Mouse (Mus musculus) heart, embryonic 16.5 days (tissue): ENCODE data around the gene Adarb2. TPM values are rescaled to one million over a fixed set of nuclear protein-coding genes. Genes with fewer than 3 reads are reported as not detected.

Source experiments
- ATAC-seq: fragments of 200-750 bp; cut with Nextera tagmentation; replicated peaks from 2 replicates; pipeline ENCODE4 v1.8.0; 2017; ENCODE audit warnings: moderate number of reproducible peaks; ENCODE audit not compliant: insufficient read depth, low FRiP score; ENCODE audit errors: extremely low read depth
- H3K27ac ChIP-seq: fragments of 300-500 bp; sonication (generic); 2 replicates; pipeline ENCODE4 v1.5.1; 2014; ENCODE audit warnings: mild to moderate bottlenecking, low read length, control low read depth, moderate library complexity
- H3K27me3 ChIP-seq: fragments of 300-500 bp; sonication (generic); 2 replicates; pipeline ENCODE4 v1.6.1; 2014; ENCODE audit warnings: low read length, mixed read lengths; ENCODE audit not compliant: control insufficient read depth, insufficient read depth
- H3K36me3 ChIP-seq: fragments of 300-500 bp; sonication (generic); 2 replicates; pipeline ENCODE4 v1.6.1; 2014; ENCODE audit not compliant: control insufficient read depth, insufficient read depth
- H3K4me1 ChIP-seq: fragments of 300-500 bp; sonication (generic); 2 replicates; pipeline ENCODE4 v1.6.1; 2014; ENCODE audit warnings: low read length, mixed read lengths; ENCODE audit not compliant: control insufficient read depth, insufficient read depth
- H3K4me2 ChIP-seq: fragments of 300-500 bp; sonication (generic); 2 replicates; pipeline ENCODE4 v1.6.1; 2014; ENCODE audit warnings: low read depth, mild to moderate bottlenecking, control low read depth, low read length
- H3K4me3 ChIP-seq: fragments of 300-500 bp; sonication (generic); 2 replicates; pipeline ENCODE4 v1.5.1; 2014; ENCODE audit warnings: mild to moderate bottlenecking, control low read depth, low read length
- H3K9ac ChIP-seq: fragments of 300-500 bp; sonication (generic); 2 replicates; pipeline ENCODE4 v1.6.1; 2014; ENCODE audit warnings: low read length, control low read depth
- H3K9me3 ChIP-seq: fragments of 300-500 bp; sonication (generic); replicated peaks from 2 replicates; pipeline ENCODE4 v1.6.1; 2016; ENCODE audit warnings: low read length; ENCODE audit not compliant: control insufficient read depth
- WGBS: fragments of 180-500 bp; shearing (Covaris S2); extraction: QIAGEN DNeasy Blood & Tissue Kit; methylation state at CpG from one replicate; pipeline ENCODE4 v1.1.7; 2014; 5-methylcytosine and 5-hydroxymethylcytosine counted together
- polyA plus RNA-seq: library from polyadenylated mRNA; unstranded; fragments of >200 nt; fragmentation: Nextera tagmentation; extraction: Ambion mirVana; gene quantifications from 2 replicates; pipeline ENCODE4 v1.2.1, GENCODE M21; 2015

Adarb2 gene
- polyA plus RNA-seq, 1 experiment from 2014 or later, result 0.05 TPM

DNA sequence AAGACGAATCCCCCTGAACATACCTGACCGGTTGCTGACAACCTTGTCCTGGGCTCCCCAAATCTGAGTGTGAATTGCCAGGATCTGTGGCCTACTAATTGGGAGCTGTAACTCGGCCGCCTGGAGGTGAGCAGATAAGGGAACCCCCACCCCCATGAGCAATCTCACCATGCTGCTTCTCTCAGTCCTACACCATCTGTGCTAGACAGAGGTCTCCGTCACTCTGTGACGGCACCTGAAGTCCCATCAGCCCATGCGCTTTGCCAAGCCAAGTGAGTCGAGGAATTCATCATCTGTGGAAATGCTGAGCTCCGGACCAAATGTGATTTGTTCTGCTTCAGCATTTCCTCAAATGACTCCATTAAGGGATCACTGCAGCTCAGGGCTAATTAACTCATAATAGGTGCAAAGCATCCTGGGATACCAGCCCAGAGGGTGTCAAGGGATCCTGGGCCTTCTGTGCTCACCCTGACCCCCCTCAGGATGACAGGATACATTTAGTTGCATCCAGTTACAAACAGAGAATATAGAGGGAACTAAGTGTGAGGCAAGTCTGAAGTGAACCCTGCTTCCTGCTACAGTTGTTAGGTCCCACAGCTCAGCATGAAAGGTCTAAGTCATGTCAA is 462.1 kb downstream of the Adarb2 start:
- no peak overlapping the region for H3K9ac ChIP-seq
- H3K9me3 ChIP-seq, result 0 out of 2 replicates have a peak, but pooled peaks cover 2% of the 10 kb centered on the region
- no peak for ATAC-seq
- WGBS, result 89% methylated on average over 9 of the region's 9 CpGs
- no peak overlapping the region for H3K4me3 ChIP-seq
- no peak overlapping the region for H3K4me2 ChIP-seq
- H3K36me3 ChIP-seq, result no peaks in the 10 kb centered on the region
- H3K27me3 ChIP-seq, result no peaks in the 10 kb centered on the region
- no peaks in the 10 kb centered on the region for H3K4me1 ChIP-seq
- H3K27ac ChIP-seq, result no peak overlapping the region

DNA sequence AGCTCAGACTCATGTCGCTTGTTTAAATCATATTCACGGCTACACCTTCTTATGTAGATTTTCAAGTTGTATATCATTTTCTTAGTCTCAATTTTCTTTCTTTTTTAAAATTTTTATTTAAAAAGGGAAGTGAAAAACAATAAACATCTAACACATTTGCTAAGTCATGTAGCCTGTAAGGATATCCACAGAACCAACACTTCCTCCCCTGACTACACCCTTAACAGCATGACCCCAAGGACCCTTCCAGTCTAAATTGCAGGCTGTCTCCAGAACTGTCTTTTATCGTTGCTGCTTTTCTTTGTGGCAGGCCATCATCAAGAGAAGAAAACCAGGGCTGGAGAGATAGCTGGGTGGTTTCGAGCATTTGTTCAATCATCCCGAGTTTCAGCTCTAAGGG is 474.5 kb downstream of the Adarb2 start:
- Histone ChIP-seq H3K27ac (no peak overlapping the region), H3K4me2 (no peak overlapping the region), H3K4me1 (no peaks in the 10 kb centered on the region), H3K27me3 (no peaks in the 10 kb centered on the region), H3K9me3 (no peaks in the 10 kb centered on the region), H3K36me3 (no peaks in the 10 kb centered on the region), H3K4me3 (no peak overlapping the region), H3K9ac (no peak overlapping the region)
- ATAC-seq, result no peak
- WGBS, result 62% methylated on average over 5 of the region's 5 CpGs

DNA sequence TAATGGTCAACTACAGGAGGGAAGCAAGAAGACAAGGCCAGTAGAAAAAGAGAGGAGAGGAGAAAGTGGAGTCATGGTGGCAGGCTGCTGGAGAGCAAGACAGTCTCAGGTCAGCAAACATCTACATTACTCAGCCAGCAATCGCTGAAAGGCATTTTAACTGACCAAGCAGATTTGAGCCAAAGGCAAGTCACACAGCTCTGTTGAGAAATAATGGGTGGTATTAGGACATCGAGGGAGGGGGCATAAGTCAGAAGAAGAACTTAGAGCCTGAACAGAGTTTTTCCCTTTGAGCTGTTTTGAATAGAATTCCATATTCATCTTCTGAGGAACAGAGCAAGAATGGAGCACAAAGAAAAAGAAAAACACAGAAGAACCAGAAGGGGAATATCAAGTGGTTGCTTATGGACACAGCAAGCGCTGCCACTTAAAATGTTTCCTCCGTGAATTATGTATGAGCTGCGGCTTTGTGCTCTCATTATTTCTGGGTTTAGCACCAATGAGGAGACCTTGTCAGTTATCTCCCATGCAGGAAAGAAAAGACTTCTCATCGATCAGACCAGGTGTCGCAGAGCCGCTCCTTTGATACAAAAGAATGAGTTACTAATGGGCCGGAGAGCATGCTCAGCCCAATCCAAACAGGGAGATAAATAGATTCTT is 477.9 kb downstream of the Adarb2 start:
- Histone ChIP-seq H3K27me3 (no peaks in the 10 kb centered on the region), H3K9ac (no peak overlapping the region), H3K27ac (no peak overlapping the region), H3K36me3 (no peaks in the 10 kb centered on the region), H3K9me3 (no peaks in the 10 kb centered on the region), H3K4me1 (no peaks in the 10 kb centered on the region), H3K4me2 (no peak overlapping the region), H3K4me3 (no peak overlapping the region)
- no peak for ATAC-seq
- 85% methylated on average over 9 of the region's 9 CpGs for WGBS

DNA sequence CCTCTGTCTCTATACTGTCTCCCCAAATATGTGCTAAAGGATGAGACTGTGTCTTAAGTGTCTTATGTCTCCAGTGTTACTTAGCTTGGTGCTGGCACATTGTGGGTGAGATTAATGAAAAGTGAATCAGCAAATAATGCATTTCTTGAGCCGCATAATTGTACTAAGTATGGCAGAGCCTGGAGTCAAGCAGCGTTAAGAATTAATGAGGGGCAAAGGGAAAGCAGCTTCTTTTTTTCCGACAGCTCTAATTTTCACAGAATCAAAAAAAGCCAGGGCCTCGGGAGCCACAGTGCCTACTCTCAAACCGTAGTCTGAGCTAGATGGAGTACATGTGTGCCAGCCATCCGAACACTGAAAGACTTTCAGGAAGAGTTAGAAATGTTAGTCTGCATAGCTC is 488.8 kb downstream of the Adarb2 start:
- no peak overlapping the region for H3K9ac ChIP-seq
- H3K4me2 ChIP-seq, result no peak overlapping the region
- 78% methylated on average over 6 of the region's 6 CpGs for WGBS
- ATAC-seq, result no peak
- no peaks in the 10 kb centered on the region for H3K36me3 ChIP-seq
- H3K27me3 ChIP-seq, result no peaks in the 10 kb centered on the region
- H3K9me3 ChIP-seq, result no peaks in the 10 kb centered on the region
- H3K27ac ChIP-seq, result no peak overlapping the region
- no peaks in the 10 kb centered on the region for H3K4me1 ChIP-seq
- H3K4me3 ChIP-seq, result no peak overlapping the region

DNA sequence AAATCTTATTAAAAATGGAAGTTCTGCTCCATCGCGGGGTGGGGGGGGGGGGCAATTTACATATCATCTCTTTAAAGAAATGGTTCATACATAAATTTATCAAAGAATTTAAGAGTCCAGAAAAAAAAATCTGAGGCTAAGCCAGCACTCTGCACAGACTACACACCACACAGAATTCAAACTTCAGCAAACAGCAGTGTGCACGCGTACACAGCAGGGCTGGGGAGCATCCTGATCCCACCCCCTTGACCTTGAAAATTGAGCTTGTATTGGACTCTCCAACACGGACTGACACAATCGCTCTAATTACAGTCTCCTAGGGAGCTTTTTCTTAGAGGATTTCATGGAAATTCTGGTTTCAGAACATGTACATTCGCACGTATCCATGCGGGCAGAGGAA is 490.1 kb downstream of the Adarb2 start:
- Histone ChIP-seq H3K27ac (no peak overlapping the region), H3K9ac (no peak overlapping the region), H3K4me2 (no peak overlapping the region), H3K9me3 (no peaks in the 10 kb centered on the region), H3K4me1 (no peaks in the 10 kb centered on the region), H3K27me3 (no peaks in the 10 kb centered on the region), H3K36me3 (no peaks in the 10 kb centered on the region), H3K4me3 (no peak overlapping the region)
- no peak for ATAC-seq
- WGBS, result 77% methylated on average over 9 of the region's 9 CpGs

DNA sequence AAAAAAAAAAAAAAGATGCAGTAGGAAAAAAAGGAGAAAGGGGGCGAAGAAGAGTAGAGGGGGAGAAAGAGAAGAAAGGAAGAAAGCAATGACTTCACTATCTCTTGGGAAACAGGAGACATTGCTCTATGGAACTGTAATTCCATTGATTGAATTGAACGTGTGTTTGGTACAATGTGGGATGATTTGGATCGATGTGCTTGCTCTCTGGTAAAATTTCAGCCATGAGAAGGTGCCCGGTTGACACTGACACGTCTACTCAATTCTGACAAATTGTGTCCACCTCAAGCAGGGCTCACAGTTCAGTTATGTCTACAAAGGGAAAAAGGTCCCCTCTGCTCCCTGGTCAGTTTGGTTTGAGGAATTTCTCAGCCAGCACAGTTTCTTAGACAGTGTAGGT is 495.8 kb downstream of the Adarb2 start:
- 88% methylated on average over 5 of the region's 5 CpGs for WGBS
- no peak for ATAC-seq
- no peaks in the 10 kb centered on the region for H3K9me3 ChIP-seq

DNA sequence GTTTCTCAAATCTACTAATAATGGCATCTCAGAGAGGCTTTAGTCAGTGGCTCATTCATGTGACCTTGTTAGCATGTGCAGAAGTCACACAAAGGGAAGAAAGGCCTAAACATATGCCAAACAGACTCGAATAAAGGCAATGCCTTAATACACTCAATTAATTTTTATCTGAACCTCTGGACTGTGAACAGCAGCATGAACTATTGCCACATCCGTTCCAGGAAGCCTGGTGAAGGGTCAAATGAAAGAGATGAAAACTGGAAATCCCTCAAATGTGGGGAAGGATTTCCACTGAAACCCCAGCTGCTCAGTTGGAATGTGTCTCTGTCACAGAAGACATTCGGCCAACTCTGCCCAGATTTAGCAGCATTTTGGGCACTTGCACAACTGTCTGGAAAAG is 497.2 kb downstream of the Adarb2 start:
- WGBS, result 60% methylated on average over 3 of the region's 3 CpGs
- no peak for ATAC-seq

More for the DNA sequence above, 495.8 kb downstream of the Adarb2 start:
- Histone ChIP-seq H3K36me3 (no peaks in the 10 kb centered on the region), H3K4me3 (no peak overlapping the region), H3K4me1 (no peaks in the 10 kb centered on the region), H3K27me3 (no peaks in the 10 kb centered on the region), H3K27ac (no peak overlapping the region), H3K4me2 (no peak overlapping the region), H3K9ac (no peak overlapping the region)

DNA sequence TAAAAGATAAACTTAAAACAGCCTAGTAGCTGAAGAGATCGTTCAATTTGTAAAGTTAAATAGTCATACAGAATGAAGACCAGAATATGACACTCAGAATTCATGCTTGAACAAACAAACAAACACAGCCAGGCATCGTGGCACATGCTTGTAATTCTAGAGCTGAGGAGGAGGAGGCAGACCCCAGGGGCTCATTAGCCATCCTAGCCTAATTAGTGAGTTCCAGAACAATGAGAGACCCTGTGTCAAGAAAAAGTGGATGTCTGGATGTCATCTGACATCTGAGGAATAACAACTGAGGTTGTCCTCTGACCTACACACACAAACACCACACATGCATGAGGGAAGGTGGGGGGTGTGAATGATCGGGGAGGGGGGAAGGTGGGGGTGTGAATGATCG is 498.3 kb downstream of the Adarb2 start:
- Histone ChIP-seq H3K36me3 (no peaks in the 10 kb centered on the region), H3K4me2 (no peak overlapping the region), H3K4me3 (no peak overlapping the region), H3K27ac (no peak overlapping the region), H3K9ac (no peak overlapping the region), H3K4me1 (no peaks in the 10 kb centered on the region), H3K9me3 (no peaks in the 10 kb centered on the region), H3K27me3 (no peaks in the 10 kb centered on the region)
- 49% methylated on average over 4 of the region's 4 CpGs for WGBS
- no peak for ATAC-seq

More for the DNA sequence above, 497.2 kb downstream of the Adarb2 start:
- no peak overlapping the region for H3K4me3 ChIP-seq
- no peaks in the 10 kb centered on the region for H3K27me3 ChIP-seq
- H3K4me1 ChIP-seq, result no peaks in the 10 kb centered on the region
- no peak overlapping the region for H3K9ac ChIP-seq
- no peaks in the 10 kb centered on the region for H3K36me3 ChIP-seq
- no peak overlapping the region for H3K4me2 ChIP-seq
- H3K9me3 ChIP-seq, result no peaks in the 10 kb centered on the region
- H3K27ac ChIP-seq, result no peak overlapping the region

DNA sequence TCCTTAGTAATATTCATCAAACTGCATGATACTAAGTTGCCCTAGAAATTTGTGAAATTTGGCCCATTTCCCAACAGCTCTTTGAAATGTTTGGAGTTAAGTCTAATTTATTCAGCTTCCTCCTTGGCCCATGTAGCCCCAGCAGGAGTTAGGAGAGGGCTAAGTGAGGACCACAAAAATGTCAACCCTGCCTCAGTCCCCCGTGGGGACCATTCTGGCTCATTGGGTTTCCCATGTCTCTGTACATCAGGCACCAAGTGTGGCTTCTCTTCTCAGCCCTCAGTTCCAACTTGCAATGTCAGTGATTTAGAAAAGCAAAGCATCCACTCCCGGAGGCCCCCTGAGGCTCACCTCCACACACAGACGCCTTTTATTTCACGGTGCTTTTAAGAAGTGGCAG is 502.6 kb downstream of the Adarb2 start:
- WGBS, result 52% methylated on average over 4 of the region's 4 CpGs
- no peak for ATAC-seq
- Histone ChIP-seq H3K9ac (no peak overlapping the region), H3K27ac (no peak overlapping the region), H3K4me2 (no peak overlapping the region), H3K4me1 (no peaks in the 10 kb centered on the region), H3K4me3 (no peak overlapping the region), H3K27me3 (no peaks in the 10 kb centered on the region), H3K36me3 (no peaks in the 10 kb centered on the region), H3K9me3 (no peaks in the 10 kb centered on the region)
